Mouse (Mus musculus) MEL (cell line): ENCODE measurements around the gene Nacc2. TPM values are rescaled to one million over a fixed set of nuclear protein-coding genes. Genes with fewer than 3 reads are reported as not detected.

ENCODE experiments used
- DNase-seq: peaks from one replicate; pipeline ENCODE4 v3.0.0; 2011; ENCODE audit warnings: low read depth, low spot score
- H3K27ac ChIP-seq: 2 replicates; pipeline ENCODE4 v1.5.1; 2012; ENCODE audit warnings: low read depth, mild to moderate bottlenecking, control low read depth, low read length, moderate library complexity; ENCODE audit not compliant: control insufficient read depth
- H3K27me3 ChIP-seq, 2 experiments: fragments of 150-350 bp in 1 of 2; sonication (generic) in 1 of 2; 2 replicates each; pipeline ENCODE4 v1.6.1; 2012; ENCODE audit warnings: low read length in 2 of 2, mild to moderate bottlenecking in 2 of 2, improper control_type of control experiment in 1 of 2, moderate library complexity in 1 of 2; ENCODE audit not compliant: insufficient read depth in 2 of 2, control insufficient read depth in 1 of 2
- H3K36me3 ChIP-seq, 2 experiments: 2 replicates each; pipeline ENCODE4 v1.6.1; 2012 to 2014; ENCODE audit warnings: low read length in 2 of 2, improper control_type of control experiment in 1 of 2, inconsistent platforms in 1 of 2, mild to moderate bottlenecking in 1 of 2; ENCODE audit not compliant: insufficient read depth in 2 of 2, control insufficient read depth in 1 of 2
- H3K4me1 ChIP-seq, 2 experiments: fragments of 150-350 bp in 1 of 2; sonication (generic) in 1 of 2; 2 replicates each; pipeline ENCODE4 v1.6.1; 2012; ENCODE audit warnings: low read length in 2 of 2, improper control_type of control experiment in 1 of 2, mild to moderate bottlenecking in 1 of 2; ENCODE audit not compliant: insufficient read depth in 2 of 2, control insufficient read depth in 1 of 2
- H3K4me3 ChIP-seq, 2 experiments: fragments of 150-350 bp in 1 of 2; sonication (generic) in 1 of 2; 2 replicates each; pipeline ENCODE4 v1.5.1; 2012; ENCODE audit warnings: low read depth in 2 of 2, low read length in 2 of 2, mild to moderate bottlenecking in 2 of 2, moderate library complexity in 2 of 2, control low read depth in 1 of 2, improper control_type of control experiment in 1 of 2; ENCODE audit not compliant: control insufficient read depth in 1 of 2, insufficient read depth in 1 of 2
- H3K79me2 ChIP-seq: 2 replicates; pipeline ENCODE4 v1.6.1; 2012; ENCODE audit warnings: mild to moderate bottlenecking, low read length, moderate library complexity; ENCODE audit not compliant: control insufficient read depth, poor library complexity, insufficient read depth
- H3K9ac ChIP-seq: 2 replicates; pipeline ENCODE4 v1.6.1; 2012; ENCODE audit warnings: low read depth, mild to moderate bottlenecking, control low read depth, low read length, moderate library complexity; ENCODE audit not compliant: control insufficient read depth, poor library complexity, severe bottlenecking
- H3K9me3 ChIP-seq: fragments of 150-350 bp; sonication (generic); replicated peaks from 2 replicates; pipeline ENCODE4 v1.6.1; 2012; ENCODE audit warnings: mild to moderate bottlenecking, low read length, improper control_type of control experiment, moderate library complexity; ENCODE audit not compliant: insufficient read depth
- BHLHE40 ChIP-seq: IDR thresholded peaks from 2 replicates; pipeline ENCODE4 v1.6.1; 2012; ENCODE audit warnings: low read depth, mild to moderate bottlenecking, inconsistent platforms, low read length, improper control_type of control experiment, borderline replicate concordance
- CHD2 ChIP-seq: IDR thresholded peaks from 2 replicates; pipeline ENCODE4 v1.6.1; 2011; ENCODE audit warnings: low read length, improper control_type of control experiment
- E2F4 ChIP-seq: IDR thresholded peaks from 2 replicates; pipeline ENCODE4 v1.6.1; 2011; ENCODE audit warnings: low read depth, low read length, improper control_type of control experiment, borderline replicate concordance
- ELF1 ChIP-seq: IDR thresholded peaks from 2 replicates; pipeline ENCODE4 v1.6.1; 2014; ENCODE audit warnings: low read depth, mild to moderate bottlenecking, inconsistent platforms, low read length, improper control_type of control experiment, moderate library complexity
- MAX ChIP-seq: IDR thresholded peaks from 2 replicates; pipeline ENCODE4 v1.6.1; 2011; ENCODE audit warnings: low read length, improper control_type of control experiment
- MAZ ChIP-seq: IDR thresholded peaks from 2 replicates; pipeline ENCODE4 v1.6.1; 2012; ENCODE audit warnings: low read depth, mild to moderate bottlenecking, inconsistent platforms, low read length, improper control_type of control experiment
- NELFE ChIP-seq: IDR thresholded peaks from 2 replicates; pipeline ENCODE4 v1.6.1; 2011; ENCODE audit warnings: low read depth, low read length, improper control_type of control experiment
- POLR2AphosphoS2 ChIP-seq: IDR thresholded peaks from 2 replicates; pipeline ENCODE4 v1.6.1; 2011; ENCODE audit warnings: low read length, improper control_type of control experiment
- RAD21 ChIP-seq: IDR thresholded peaks from 2 replicates; pipeline ENCODE4 v1.6.1; 2011; ENCODE audit warnings: mild to moderate bottlenecking, low read depth, low read length, improper control_type of control experiment
- SMC3 ChIP-seq: IDR thresholded peaks from 2 replicates; pipeline ENCODE4 v1.6.1; 2011; ENCODE audit warnings: low read depth, low read length, improper control_type of control experiment
- TAL1 ChIP-seq: IDR thresholded peaks from 2 replicates; pipeline ENCODE4 v1.6.1; 2012; ENCODE audit warnings: mild to moderate bottlenecking, inconsistent platforms, low read length, moderate library complexity, mixed read lengths
- USF1 ChIP-seq: IDR thresholded peaks from 2 replicates; pipeline ENCODE4 v1.6.1; 2014; ENCODE audit warnings: low read depth, mild to moderate bottlenecking, inconsistent platforms, low read length, improper control_type of control experiment, moderate library complexity
- ZMIZ1 ChIP-seq: IDR thresholded peaks from 2 replicates; pipeline ENCODE4 v1.6.1; 2012; ENCODE audit warnings: low read depth, mild to moderate bottlenecking, inconsistent platforms, low read length, improper control_type of control experiment, moderate library complexity
- ZNF384 ChIP-seq: IDR thresholded peaks from 2 replicates; pipeline ENCODE4 v1.6.1; 2012; ENCODE audit warnings: low read depth, mild to moderate bottlenecking, inconsistent platforms, low read length, improper control_type of control experiment
- polyA plus RNA-seq, 2 experiments: library from polyadenylated mRNA; stranded (reverse) in 1 of 2; unstranded in 1 of 2; fragments of >175 nt in 1 of 2; fragments of >200 nt in 1 of 2; gene quantifications; 2 replicates each; pipeline versions ENCODE4 v1.2.1 to v1.2.4; 2012; ENCODE audit warnings: low replicate concordance in 2 of 2, low read depth in 1 of 2; ENCODE audit not compliant: insufficient read length in 2 of 2, insufficient read depth in 1 of 2, missing spikeins in 1 of 2
- total RNA-seq: library from RNA; depleted of rRNA; stranded (reverse); fragments of 300-350 nt; gene quantifications from 2 replicates; pipeline ENCODE4 v1.2.3, GENCODE M21; 2012

Gene Nacc2
- total and polyA plus RNA-seq, 3 experiments = 0.19 to 1.7 TPM; not detected in 1

GRCm38 (mm10) chr2:26158064-26158463, 35.0 kb upstream of the Nacc2 start:
- Histone ChIP-seq H3K36me3 (peaks cover 0 to 2% of the 10 kb centered on the region in 2 experiments; a peak in 1 of 4 replicates), H3K27me3 (no peaks in the 10 kb centered on the region), H3K9ac (no peak overlapping the region), H3K79me2 (no peaks in the 10 kb centered on the region), H3K27ac (no peak overlapping the region), H3K4me1 (peaks cover 2 to 11% of the 10 kb centered on the region in 2 experiments; a peak in 2 of 4 replicates), H3K4me3 (no peak overlapping the region), H3K9me3 (no peaks in the 10 kb centered on the region)
- TF ChIP-seq ELF1 (no peak), MAZ (no peak), RAD21 (no peak), USF1 (no peak), TAL1 (no peak), MAX (no peak), ZNF384 (no peak), CHD2 (no peak), ZMIZ1 (no peak)
- DNase-seq = no peak

GRCm38 (mm10) chr2:26156191-26156977, 33.4 kb upstream of the Nacc2 start:
- peaks cover 0 to 2% of the 10 kb centered on the region in 2 experiments; a peak in 1 of 4 replicates for H3K36me3 ChIP-seq
- peaks cover 2 to 11% of the 10 kb centered on the region in 2 experiments; a peak in 2 of 4 replicates for H3K4me1 ChIP-seq
- no peaks in the 10 kb centered on the region for H3K9me3 ChIP-seq
- H3K27me3 ChIP-seq = no peaks in the 10 kb centered on the region
- DNase-seq = no peak
- no peak overlapping the region for H3K9ac ChIP-seq
- no peak for TF ChIP-seq ZNF384
- no peak for TF ChIP-seq ELF1
- no peak for TF ChIP-seq TAL1
- TF ChIP-seq POLR2AphosphoS2 = no peak
- no peak for TF ChIP-seq MAX
- TF ChIP-seq, all 39 proteins: peak for 0
- no peak overlapping the region for H3K4me3 ChIP-seq
- H3K79me2 ChIP-seq = no peaks in the 10 kb centered on the region
- H3K27ac ChIP-seq = no peak overlapping the region

- no peak for DNase-seq
- TF ChIP-seq SMC3 (no peak), RAD21 (no peak), BHLHE40 (no peak), ZMIZ1 (no peak), E2F4 (no peak), NELFE (no peak)
- Histone ChIP-seq H3K4me1 (peaks cover 2 to 11% of the 10 kb centered on the region in 2 experiments; a peak in 2 of 4 replicates), H3K79me2 (no peaks in the 10 kb centered on the region), H3K4me3 (no peak overlapping the region), H3K27me3 (no peaks in the 10 kb centered on the region), H3K9ac (no peak overlapping the region), H3K9me3 (no peaks in the 10 kb centered on the region), H3K36me3 (peaks cover 0 to 2% of the 10 kb centered on the region in 2 experiments; a peak in 1 of 4 replicates), H3K27ac (no peak overlapping the region)
Observed at GRCm38 (mm10) chr2:26155737-26156136, 32.7 kb upstream of the Nacc2 start.
